ENCODE assay signal across 8 mouse cellular contexts in genomic region chr5:142416070-142416775, GRCm38 (mm10). TPM values are rescaled to one million over a fixed set of nuclear protein-coding genes. Genes with fewer than 3 reads are reported as not detected.
DNase-seq lines count a peak whose midpoint lies in the region; ATAC-seq lines count a peak whose summit lies in the region.

No protein-coding gene starts in this region.

- no peak overlapping the region for H3K4me2 ChIP-seq in kidney, embryonic 14.5 days (replicated peaks; ENCODE audit: low read depth, low read length)

- WGBS in kidney, embryonic 14.5 days = 28% methylated on average over 14 of the region's 14 CpGs

- no peak for ATAC-seq in kidney, embryonic 14.5 days (ENCODE audit: low FRiP score, low TSS enrichment)
- ATAC-seq in monocyte, adult 5-6 weeks (replicated peaks; ENCODE audit: insufficient number of reproducible peaks, low FRiP score, low TSS enrichment, poor library complexity, severe bottlenecking) = no peak

- H3K9ac ChIP-seq in kidney, embryonic 14.5 days (ENCODE audit: low read depth, low read length) = no peak overlapping the region

- H3K36me3 ChIP-seq in kidney, embryonic 14.5 days (ENCODE audit: control insufficient read depth, insufficient read depth, low read length) = peaks cover 13% of the 10 kb centered on the region; the same call in 1 of the 2 replicates

- H3K27ac ChIP-seq in kidney, embryonic 14.5 days (ENCODE audit: low read depth, low read length) = peak overlapping the region; percentile 65; the same call in 1 of the 2 replicates

- no peaks in the 10 kb centered on the region for H3K27me3 ChIP-seq in kidney, embryonic 14.5 days (ENCODE audit: control insufficient read depth, insufficient read depth, low read length)

- no peaks in the 10 kb centered on the region for H3K9me3 ChIP-seq in kidney, embryonic 14.5 days (ENCODE audit: control insufficient read depth, low read length)

- H3K4me3 ChIP-seq in kidney, embryonic 14.5 days (ENCODE audit: low read length) = no peak overlapping the region

- no peak for DNase-seq in kidney, adult 9 months
- peak; percentile 90 for DNase-seq in MN1 (ENCODE audit: low spot score)
- peak; percentile 83 for DNase-seq in induced T-regulatory cell, adult 2 months (ENCODE audit: low read depth)
- DNase-seq in naive thymus-derived CD4-positive, alpha-beta T cell, adult 2 months (ENCODE audit: low read depth) = peak; percentile 80
- no peak for DNase-seq in right cerebral cortex, postnatal 14 days
- no peak for DNase-seq in adrenal gland, postnatal 25 days

- peaks cover 45% of the 10 kb centered on the region for H3K4me1 ChIP-seq in kidney, embryonic 14.5 days (ENCODE audit: control insufficient read depth, insufficient read depth, low read length)

RNA-seq across cellular contexts. Expression of gene Foxk1, which starts 14.9 kb away (rescaled TPM):
- polyA plus RNA-seq in kidney, embryonic 14.5 days (2014; fragmentation: Nextera tagmentation; extraction: Ambion mirVana) = 4.4 and 6.5 TPM in 2 replicates
- 24.2 and 27.3 TPM in 2 replicates for total RNA-seq in adrenal gland, postnatal 25 days (2021)
- total RNA-seq in monocyte, adult 5-6 weeks (2017) = 17.6 to 31.2 TPM (median 21.7 TPM) in 3 replicates

RNA-seq across cellular contexts. Expression of gene Ap5z1, which starts 47.5 kb away (rescaled TPM):
- polyA plus RNA-seq in kidney, embryonic 14.5 days (2014; fragmentation: Nextera tagmentation; extraction: Ambion mirVana) = 7.2 and 10.1 TPM in 2 replicates
- total RNA-seq in adrenal gland, postnatal 25 days (2021) = 17.7 and 28.4 TPM in 2 replicates
- 6.7 to 13.7 TPM (median 6.9 TPM) in 3 replicates for total RNA-seq in monocyte, adult 5-6 weeks (2017)

Comparison
In these comparisons a context has a peak if more than half of its experiments do, and no peak if none do; other contexts are left out.
1. DNase-seq: peak in MN1 (single experiment), induced T-regulatory cell, adult 2 months (single experiment) and naive thymus-derived CD4-positive, alpha-beta T cell, adult 2 months (single experiment); none in kidney, adult 9 months (single experiment), right cerebral cortex, postnatal 14 days (single experiment) and adrenal gland, postnatal 25 days (single experiment).